Mouse (Mus musculus) gastrocnemius, adult 18-20 months (tissue): ENCODE data around the gene Kpna4. TPM values are rescaled to one million over a fixed set of nuclear protein-coding genes. Genes with fewer than 3 reads are reported as not detected.
"Not testable (repeated sequence)": the region's sequence is repeated elsewhere in the genome, so short reads cannot be mapped to it uniquely, and the experiment has no call there.

Experiments used
- DNase-seq: peaks from one replicate; pipeline ENCODE4 v3.0.0; 2021; ENCODE audit warnings: low spot score
- total RNA-seq, 2 experiments: library from RNA; stranded (reverse); gene quantifications; 2 replicates each; pipeline ENCODE4 v1.2.3; 2021

Gene Kpna4
- total RNA-seq, 2 experiments from 2014 or later = 122 to 133 TPM

- no peak for DNase-seq
These were observed 17.8 kb downstream of the Kpna4 start for GRCm38 (mm10) chr3:69109079-69109478.

DNA sequence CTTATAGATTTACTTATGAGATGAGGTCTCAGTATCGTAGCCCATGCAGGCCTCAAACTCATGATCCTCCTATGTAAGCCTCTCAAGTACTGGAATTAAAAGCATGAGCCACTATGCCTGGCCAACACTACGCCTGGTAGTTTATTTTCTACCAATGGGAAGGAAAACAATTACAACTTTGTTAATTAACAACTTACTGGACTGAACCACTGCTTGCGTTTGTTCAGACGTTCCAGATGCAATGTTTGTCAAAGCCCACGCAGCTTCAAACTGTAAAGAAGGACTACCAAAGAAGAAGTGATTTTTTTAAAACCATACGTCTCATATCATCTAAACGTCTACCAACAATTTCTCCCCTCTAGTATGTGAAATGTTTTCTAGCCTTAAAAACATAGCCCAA is 32.5 kb downstream of the Kpna4 start:
- DNase-seq = no peak

GRCm38 (mm10) chr3:69064005-69064404 is 62.9 kb downstream of the Kpna4 start:
- no peak for DNase-seq

- no peak for DNase-seq
These were observed 64.1 kb downstream of the Kpna4 start for GRCm38 (mm10) chr3:69062764-69063163.

- DNase-seq = no peak
These were observed 66.2 kb downstream of the Kpna4 start for GRCm38 (mm10) chr3:69060672-69061071.

- no peak for DNase-seq
These were observed 71.0 kb downstream of the Kpna4 start for GRCm38 (mm10) chr3:69055871-69056270.

GRCm38 (mm10) chr3:69054760-69055432 is 72.0 kb downstream of the Kpna4 start:
- no peak for DNase-seq

DNA sequence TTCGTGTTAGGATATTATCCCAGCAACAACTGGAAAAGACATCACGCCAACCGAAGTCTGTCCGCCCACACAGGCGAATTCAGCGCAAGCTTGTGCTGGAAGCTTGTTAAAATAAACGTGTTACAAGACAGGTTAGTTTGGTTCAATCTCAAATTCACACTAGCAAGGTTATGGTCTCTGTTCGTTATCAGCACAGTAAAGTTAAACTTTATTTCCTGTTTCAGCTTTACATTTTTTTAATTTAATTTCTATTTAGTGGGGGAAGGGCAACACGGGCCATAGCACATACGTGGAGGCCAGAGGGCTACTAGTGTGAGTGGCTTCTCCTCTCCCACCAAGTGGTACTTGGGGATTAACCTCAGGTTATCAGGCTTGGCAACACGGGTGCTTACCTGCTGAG is 75.0 kb downstream of the Kpna4 start:
- DNase-seq = no peak

DNA sequence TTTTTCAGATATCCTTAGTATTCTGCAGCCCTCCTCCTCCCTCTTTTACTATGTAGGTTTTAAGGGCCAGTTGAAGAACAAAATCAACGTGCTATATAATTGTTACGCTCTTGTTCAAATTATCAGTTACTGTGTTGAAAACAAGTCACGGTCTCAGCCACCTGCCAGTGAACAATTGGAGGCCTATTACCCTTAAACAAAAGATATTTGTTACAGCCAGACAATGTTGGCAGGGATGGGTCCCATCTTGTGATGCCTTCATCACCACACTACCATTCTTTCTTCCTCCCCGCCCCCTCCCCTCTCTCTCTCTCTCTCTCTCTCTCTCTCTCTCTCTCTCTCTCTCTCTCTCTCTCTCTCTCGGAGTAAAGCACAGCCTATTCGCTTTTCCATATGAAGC is 77.9 kb downstream of the Kpna4 start:
- no peak for DNase-seq

DNA sequence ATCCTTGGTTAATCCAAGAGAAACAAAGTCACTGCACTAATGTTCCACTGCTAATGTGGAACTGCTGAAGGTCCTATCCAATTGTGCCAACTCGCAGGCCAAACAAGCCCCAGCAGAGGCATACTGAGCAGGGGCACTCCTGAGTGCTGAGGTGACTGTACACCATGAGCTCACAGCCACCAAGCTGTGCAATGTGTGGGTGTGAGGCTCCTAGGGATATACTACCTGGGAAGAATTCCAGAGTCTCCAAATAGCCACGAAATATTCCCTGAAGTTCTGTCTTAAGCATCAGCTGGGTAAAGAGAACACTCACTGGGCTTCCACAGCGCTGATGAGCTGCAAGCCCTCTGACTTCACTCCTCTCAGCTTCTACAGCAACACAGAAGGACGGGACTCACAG is 79.2 kb downstream of the Kpna4 start:
- no peak for DNase-seq

DNA sequence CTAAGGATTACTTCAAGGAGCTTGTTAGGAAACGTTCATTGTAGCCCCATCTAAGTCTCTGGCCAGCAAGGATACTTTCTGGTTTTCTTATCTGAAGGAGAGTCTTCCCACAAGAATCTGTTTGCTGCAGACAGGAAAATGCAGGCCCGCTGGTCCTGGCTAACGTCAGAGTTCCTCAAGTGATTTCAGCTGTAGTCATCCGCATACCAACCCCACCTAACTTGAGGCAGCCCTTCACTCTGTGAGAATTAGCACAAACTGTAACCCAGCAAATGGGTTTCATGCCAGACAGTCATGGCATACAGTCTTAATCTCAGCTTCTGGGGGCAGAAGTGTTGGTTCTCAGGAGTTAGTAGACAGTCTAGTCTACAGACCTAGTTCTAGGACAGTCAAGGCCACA is 80.4 kb downstream of the Kpna4 start:
- DNase-seq = no peak

DNA sequence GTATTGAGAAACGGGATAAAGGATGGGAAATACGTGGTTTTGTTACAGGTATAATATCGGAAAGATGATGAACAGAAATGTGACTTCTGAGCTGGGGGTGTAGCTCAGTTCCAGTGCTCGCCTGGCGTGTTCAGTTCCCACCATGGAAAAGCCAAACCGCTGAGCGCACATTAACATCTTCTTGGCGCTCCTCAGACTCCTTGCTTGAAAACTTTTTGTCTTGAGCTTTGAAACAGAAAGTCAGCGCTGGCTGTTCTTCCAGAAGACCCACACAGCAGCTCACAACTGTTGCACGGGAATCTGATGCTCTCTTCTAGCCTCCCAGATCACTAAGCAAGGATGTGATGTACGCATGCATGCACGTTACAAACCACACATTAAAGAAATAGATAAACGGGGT is 81.2 kb downstream of the Kpna4 start:
- no peak for DNase-seq

DNA sequence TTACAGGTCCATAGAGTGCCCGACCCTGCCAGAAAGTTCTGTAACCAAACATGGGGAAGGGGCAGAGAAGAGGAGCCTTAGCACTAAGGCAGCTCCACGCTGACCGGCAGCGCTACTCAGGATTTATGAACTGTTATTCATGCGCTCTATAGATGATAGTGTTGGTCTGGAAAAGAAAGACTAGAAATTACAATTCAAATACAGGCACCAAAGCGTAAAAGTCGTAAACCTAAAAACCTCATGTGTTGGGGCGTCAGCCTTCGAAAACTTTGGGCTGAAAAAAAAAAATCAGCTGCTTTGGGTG is 81.6 kb downstream of the Kpna4 start:
- DNase-seq = no peak

DNA sequence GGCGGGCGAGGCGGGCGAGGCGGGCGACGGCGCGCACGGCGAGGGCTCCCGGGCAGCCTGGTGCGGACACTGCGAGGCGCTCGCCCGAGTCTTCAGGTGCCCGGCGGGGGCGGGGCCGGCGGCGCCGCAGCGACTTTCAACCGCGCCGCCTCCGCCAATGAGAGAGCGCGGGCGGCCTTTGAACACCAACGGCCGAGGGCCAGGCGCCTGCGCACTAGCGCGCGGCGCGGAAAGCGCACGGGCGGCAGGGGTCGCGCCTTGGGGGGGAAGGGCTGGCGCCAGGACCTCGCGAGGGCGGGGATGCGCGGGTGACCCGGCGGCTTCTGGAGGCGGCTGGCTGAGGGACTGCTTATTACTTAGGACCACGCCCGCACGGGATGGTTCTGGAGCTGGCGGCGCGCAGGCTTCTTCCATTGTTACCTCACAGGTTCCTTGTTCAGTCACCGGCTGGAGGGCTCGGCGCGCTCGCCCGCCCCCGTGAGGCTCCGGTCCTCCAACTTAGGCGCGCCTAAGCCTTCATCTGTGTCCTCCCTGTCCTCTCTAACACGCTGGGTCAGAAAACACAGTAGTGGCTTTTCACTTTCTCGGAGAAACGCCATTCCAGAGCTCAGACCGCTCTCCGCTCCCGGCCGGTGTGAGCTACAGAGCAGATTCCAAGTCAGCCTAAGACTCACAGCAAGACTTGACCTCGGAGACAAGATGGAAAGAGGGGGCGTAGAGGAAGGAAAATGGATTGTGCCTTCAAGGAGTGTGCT is 82.1 kb downstream of the Kpna4 start, which contains the start of gene Trim59:
Trim59 (minus strand) TSS at position 111 of the 755 bp plus-strand sequence.
- DNase-seq = peak; percentile 73

- no peak for DNase-seq
These were observed 82.7 kb downstream of the Kpna4 start for GRCm38 (mm10) chr3:69044167-69044591.

DNA sequence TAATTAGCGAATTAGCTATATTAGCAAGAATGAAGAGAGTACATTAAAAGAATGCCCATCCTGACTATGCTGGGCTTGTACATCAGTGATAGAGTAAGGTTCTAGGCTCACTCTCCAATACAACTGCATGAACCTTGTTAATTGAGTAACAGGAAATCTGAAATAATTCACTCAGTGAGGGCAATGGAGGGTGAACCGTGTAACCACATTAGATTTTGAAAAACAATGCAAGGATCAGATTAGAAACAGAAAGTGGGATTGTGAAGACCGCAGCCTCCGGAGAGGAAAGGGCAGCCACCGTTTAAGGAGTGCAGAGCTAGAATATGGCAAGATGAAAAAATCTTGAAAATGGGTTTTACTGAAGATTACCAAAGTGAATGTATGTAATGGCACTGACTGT is 85.6 kb downstream of the Kpna4 start:
- DNase-seq = no peak

- DNase-seq = no peak
These were observed 86.8 kb downstream of the Kpna4 start for GRCm38 (mm10) chr3:69040105-69040504.

DNA sequence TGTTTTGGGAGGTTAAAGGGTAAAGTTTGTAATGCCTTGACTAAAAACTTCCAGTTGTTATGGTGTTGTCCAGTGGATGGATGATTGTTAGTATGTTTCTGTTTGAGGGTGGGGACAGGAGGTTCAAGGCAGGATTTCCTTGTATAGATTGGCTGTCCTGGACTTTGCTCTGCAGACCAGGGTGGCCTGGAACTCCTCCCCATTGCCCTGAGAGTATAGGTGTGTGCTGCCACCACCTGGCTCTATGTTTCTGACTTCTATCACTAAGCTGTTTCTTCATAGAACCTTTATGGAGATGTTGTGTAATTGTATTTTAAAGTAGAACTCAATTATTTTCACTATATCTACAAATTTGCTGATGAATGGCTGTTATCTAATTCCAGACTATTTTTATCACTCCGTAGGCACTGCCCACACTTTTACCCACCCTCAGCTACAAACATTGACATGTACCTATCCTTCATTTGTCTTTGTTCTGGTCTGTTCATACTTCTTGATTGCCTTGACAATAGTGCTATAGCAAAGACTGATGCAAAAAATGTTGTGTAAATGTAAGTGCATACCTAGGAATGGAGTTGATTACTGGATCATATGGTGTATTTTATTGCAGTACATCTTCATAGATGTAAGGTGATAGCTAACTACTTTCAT is 100.7 kb downstream of the Kpna4 start:
- DNase-seq = no peak

GRCm38 (mm10) chr3:69020764-69021163 is 106.1 kb downstream of the Kpna4 start:
- no peak for DNase-seq

- DNase-seq = no peak
These were observed 106.6 kb downstream of the Kpna4 start for GRCm38 (mm10) chr3:69020285-69020684.

- DNase-seq = not testable (repeated sequence)
These were observed 108.3 kb downstream of the Kpna4 start for GRCm38 (mm10) chr3:69018635-69019034.

DNA sequence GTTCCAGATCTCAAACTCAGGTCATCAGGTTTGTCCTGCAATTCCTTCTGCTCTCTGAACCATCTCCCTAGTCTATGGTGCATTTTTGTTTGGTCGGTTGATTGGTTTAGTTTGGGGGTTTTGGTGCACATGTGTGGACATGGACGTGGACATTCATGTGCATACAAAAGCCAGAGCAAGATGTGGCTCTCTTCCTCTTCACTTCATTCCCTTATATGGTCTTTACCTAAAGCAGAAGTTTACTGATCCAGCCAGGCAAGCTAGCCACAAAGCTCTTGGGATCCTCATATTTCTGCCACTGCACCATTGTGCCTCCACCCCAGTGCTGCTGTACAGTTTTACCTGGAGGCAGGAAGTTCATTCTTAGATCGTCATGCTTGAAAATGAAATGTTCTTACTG is 109.7 kb downstream of the Kpna4 start:
- no peak for DNase-seq
